In the genomic region with DNA sequence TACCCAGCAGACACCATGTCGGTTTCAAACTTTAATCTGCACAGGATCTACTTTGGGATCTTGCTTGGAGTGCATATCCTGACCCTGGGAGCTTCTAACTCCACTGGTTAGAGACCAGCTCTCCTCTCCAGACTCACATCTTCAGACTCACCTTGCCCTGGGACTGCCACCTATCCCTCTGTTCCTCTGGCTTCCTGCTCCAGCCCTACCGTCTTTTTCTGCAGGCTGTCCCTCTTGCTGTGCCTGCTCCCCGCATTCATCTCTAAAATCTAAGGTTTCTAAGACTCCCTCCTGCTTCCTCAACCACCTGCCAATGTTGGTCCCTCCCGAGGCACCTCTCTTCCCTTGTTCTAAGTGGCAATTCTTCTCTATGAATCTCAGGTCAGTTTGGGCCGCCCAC, we compare ENCODE assay signal across 8 mouse cellular contexts.
DNase-seq lines count a peak whose midpoint lies in the region; ATAC-seq and TF ChIP-seq lines count a peak whose summit lies in the region.

No protein-coding gene starts in this region.

- H3K4me2 ChIP-seq in lung, embryonic 15.5 days = no peak overlapping the region
- H3K4me2 ChIP-seq in lung, postnatal 0 days (replicated peaks; ENCODE audit: low read depth, low read length) = no peak overlapping the region

- H3K27me3 ChIP-seq in lung, embryonic 15.5 days = no peaks in the 10 kb centered on the region
- no peaks in the 10 kb centered on the region for H3K27me3 ChIP-seq in lung, postnatal 0 days (replicated peaks; ENCODE audit: insufficient read depth, low read length)
- no peaks in the 10 kb centered on the region for H3K27me3 ChIP-seq in cerebellum, adult 2 months (ENCODE audit: control insufficient read depth, insufficient read depth, low read length)

- no peak for TF ChIP-seq POLR2A in cerebellum, adult 2 months (IDR thresholded peaks at IDR 0.05; ENCODE audit: borderline replicate concordance, insufficient read depth, low read length)

- no peaks in the 10 kb centered on the region for H3K36me3 ChIP-seq in lung, embryonic 15.5 days
- no peaks in the 10 kb centered on the region for H3K36me3 ChIP-seq in lung, postnatal 0 days (ENCODE audit: insufficient read depth, low read length)

- no peaks in the 10 kb centered on the region for H3K9me3 ChIP-seq in lung, embryonic 15.5 days
- H3K9me3 ChIP-seq in lung, postnatal 0 days (ENCODE audit: low read length) = no peaks in the 10 kb centered on the region

- no peak overlapping the region for H3K9ac ChIP-seq in lung, embryonic 15.5 days
- H3K9ac ChIP-seq in lung, postnatal 0 days (replicated peaks; ENCODE audit: low read depth) = no peak overlapping the region

- peak; percentile 42; the same call in 1 of the 2 replicates for ATAC-seq in lung, embryonic 15.5 days (ENCODE audit: borderline replicate concordance, extremely low read depth, low FRiP score, low TSS enrichment)
- ATAC-seq in lung, postnatal 0 days = no peak

- H3K4me3 ChIP-seq in lung, embryonic 15.5 days = no peak overlapping the region
- H3K4me3 ChIP-seq in lung, postnatal 0 days (ENCODE audit: low read depth, low read length) = no peak overlapping the region
- H3K4me3 ChIP-seq in cerebellum, adult 2 months (replicated peaks; ENCODE audit: insufficient read depth, low read depth, low read length) = no peak overlapping the region

- H3K4me1 ChIP-seq in lung, embryonic 15.5 days = peaks cover 7% of the 10 kb centered on the region; the same call in 1 of the 2 replicates
- H3K4me1 ChIP-seq in lung, postnatal 0 days (ENCODE audit: insufficient read depth, low read depth, low read length) = no peaks in the 10 kb centered on the region
- H3K4me1 ChIP-seq in cerebellum, adult 2 months (ENCODE audit: control insufficient read depth, insufficient read depth, low read length) = no peaks in the 10 kb centered on the region

- no peak for TF ChIP-seq CTCF in lung, postnatal 0 days (IDR thresholded peaks at IDR 0.05)
- TF ChIP-seq CTCF in cerebellum, adult 2 months (IDR thresholded peaks at IDR 0.05; ENCODE audit: borderline replicate concordance, insufficient read depth, low read depth, low read length) = no peak

- TF ChIP-seq EP300 in lung, postnatal 0 days (IDR thresholded peaks at IDR 0.05) = no peak

- H3K27ac ChIP-seq in lung, embryonic 15.5 days = no peak overlapping the region
- no peak overlapping the region for H3K27ac ChIP-seq in lung, postnatal 0 days (ENCODE audit: low read length)
- H3K27ac ChIP-seq in cerebellum, adult 2 months (ENCODE audit: insufficient read depth, low read length) = no peak overlapping the region

- WGBS in lung, embryonic 15.5 days = 13% methylated on average over 5 of the region's 5 CpGs
- WGBS in lung, postnatal 0 days = 17% methylated on average over 5 of the region's 5 CpGs
- WGBS in cerebellum, adult 2 months = 31% methylated on average over 5 of the region's 5 CpGs

- DNase-seq in lung, postnatal 0 days (ENCODE audit: low spot score) = no peak
- peak; percentile 75 for DNase-seq in embryo, embryonic 9.5 days (ENCODE audit: extremely low spot score)
- DNase-seq in kidney, adult 8-10 months = peak; percentile 22 to 39
- DNase-seq in retina, postnatal 1 day = peak; percentile 60
- DNase-seq in thymus, postnatal 14 days = no peak
- no peak for DNase-seq in cerebellum, adult 2 months
- DNase-seq in spleen, postnatal 14 days (ENCODE audit: low spot score in 2 of 2) = no peak

Comparison
In these comparisons a context has a peak if more than half of its experiments do, and no peak if none do; other contexts are left out.
1. DNase-seq: peak in embryo, embryonic 9.5 days (single experiment), kidney, adult 8-10 months (2 of 2) and retina, postnatal 1 day (single experiment); none in lung, postnatal 0 days (single experiment), thymus, postnatal 14 days (single experiment), cerebellum, adult 2 months (0 of 2) and spleen, postnatal 14 days (0 of 2).